Mouse (Mus musculus): ENCODE data around the gene Il17c. TPM values are rescaled to one million over a fixed set of nuclear protein-coding genes. Genes with fewer than 3 reads are reported as not detected.
A peak's percentile ranks its signal among the peaks of the same experiment; 100 is the strongest.

The Il17c gene
- polyA plus RNA-seq, 1 experiment: not detected

DNA sequence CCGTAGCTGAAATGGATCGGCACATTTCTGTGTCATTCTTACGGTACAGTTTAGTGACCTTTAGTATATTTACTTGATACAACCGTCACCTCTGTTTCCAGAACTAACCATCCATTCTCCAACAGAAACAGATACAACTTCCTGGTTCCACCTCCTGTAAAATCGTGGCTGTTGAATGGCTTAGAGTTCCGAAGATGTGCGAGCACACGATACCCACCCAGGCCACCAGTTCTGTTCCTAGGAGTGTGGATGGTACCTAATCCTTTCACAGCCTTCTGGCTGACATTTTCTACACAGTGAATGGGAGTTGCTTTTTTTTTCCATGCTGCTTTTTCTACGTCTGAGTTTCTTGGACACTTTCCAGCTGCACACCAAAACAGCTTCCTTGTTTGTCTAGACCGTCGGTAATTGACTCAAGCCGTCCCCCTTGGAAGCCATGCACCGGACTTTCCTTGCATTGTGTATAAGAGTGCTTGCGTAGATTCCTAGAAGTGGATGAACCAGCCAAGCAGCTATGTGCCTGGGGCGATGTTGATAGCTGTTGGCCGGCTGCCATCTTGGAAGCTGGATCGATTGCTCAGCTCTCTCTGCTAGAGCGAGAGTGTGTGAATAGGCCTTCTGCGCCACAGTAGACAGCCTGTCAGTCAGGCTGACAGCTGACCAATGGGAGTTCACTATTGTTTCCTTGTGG is 22.4 kb downstream of the Il17c start:
- Histone ChIP-seq H3K36me3 (ENCODE audit: control insufficient read depth, insufficient read depth, low read length, poor library complexity, severe bottlenecking) (no peaks in the 10 kb centered on the region), H3K4me1 (ENCODE audit: control insufficient read depth, insufficient read depth, low read length) (no peaks in the 10 kb centered on the region)

DNA sequence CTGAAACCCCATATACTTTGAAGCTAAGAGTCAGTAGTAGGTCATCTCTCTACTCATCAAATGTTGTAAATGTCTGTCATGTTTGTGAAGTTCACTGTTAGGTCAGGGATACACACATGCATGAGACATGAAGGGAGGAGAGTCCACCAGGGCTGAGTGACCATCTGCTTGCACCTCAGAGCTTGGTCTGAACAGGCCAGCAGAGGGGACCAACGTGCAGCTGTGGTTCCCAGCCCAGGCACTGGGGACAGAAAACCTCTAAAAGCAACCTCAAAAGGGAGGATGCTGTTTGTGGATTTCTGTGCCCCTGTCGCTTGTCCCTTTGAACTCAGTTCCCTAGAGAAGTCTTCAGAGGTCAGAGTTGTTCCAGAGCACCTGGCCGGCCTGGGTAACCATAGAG is 23.4 kb downstream of the Il17c start:
- no peak overlapping the region for H3K27ac ChIP-seq (ENCODE audit: insufficient read depth, low read length)
- no peak overlapping the region for H3K4me3 ChIP-seq (ENCODE audit: low read depth, low read length)
- no peaks in the 10 kb centered on the region for H3K27me3 ChIP-seq (ENCODE audit: control insufficient read depth, insufficient read depth, low read length, poor library complexity, severe bottlenecking)
- H3K9ac ChIP-seq (ENCODE audit: low read depth, poor library complexity, severe bottlenecking): no peak overlapping the region
- H3K36me3 ChIP-seq (ENCODE audit: control insufficient read depth, insufficient read depth, low read length, poor library complexity, severe bottlenecking): no peaks in the 10 kb centered on the region
- no peaks in the 10 kb centered on the region for H3K4me1 ChIP-seq (ENCODE audit: control insufficient read depth, insufficient read depth, low read length)
- H3K9me3 ChIP-seq (replicated peaks; ENCODE audit: control insufficient read depth, insufficient read depth, low read length, poor library complexity, severe bottlenecking): no peaks in the 10 kb centered on the region
- TF ChIP-seq CTCF (IDR thresholded peaks at IDR 0.05; ENCODE audit: low read depth, low read length): no peak
- no peak for TF ChIP-seq POLR2A (IDR thresholded peaks at IDR 0.05; ENCODE audit: insufficient read depth, low read length)
- TF ChIP-seq EP300 (IDR thresholded peaks at IDR 0.05; ENCODE audit: insufficient read depth, low read depth, low read length): no peak

More for the DNA sequence above, 22.4 kb downstream of the Il17c start:
- Histone ChIP-seq H3K9ac (ENCODE audit: low read depth, poor library complexity, severe bottlenecking) (peak overlapping the region; percentile 65), H3K27ac (ENCODE audit: insufficient read depth, low read length) (peak overlapping the region; percentile 16), H3K9me3 (replicated peaks; ENCODE audit: control insufficient read depth, insufficient read depth, low read length, poor library complexity, severe bottlenecking) (no peaks in the 10 kb centered on the region), H3K4me3 (ENCODE audit: low read depth, low read length) (peak overlapping the region; percentile 73), H3K27me3 (ENCODE audit: control insufficient read depth, insufficient read depth, low read length, poor library complexity, severe bottlenecking) (no peaks in the 10 kb centered on the region)
- TF ChIP-seq CTCF (IDR thresholded peaks at IDR 0.05; ENCODE audit: low read depth, low read length) (no peak), EP300 (IDR thresholded peaks at IDR 0.05; ENCODE audit: insufficient read depth, low read depth, low read length) (peak; percentile 67; the same call in 1 of the 2 replicates), POLR2A (IDR thresholded peaks at IDR 0.05; ENCODE audit: insufficient read depth, low read length) (no peak)

DNA sequence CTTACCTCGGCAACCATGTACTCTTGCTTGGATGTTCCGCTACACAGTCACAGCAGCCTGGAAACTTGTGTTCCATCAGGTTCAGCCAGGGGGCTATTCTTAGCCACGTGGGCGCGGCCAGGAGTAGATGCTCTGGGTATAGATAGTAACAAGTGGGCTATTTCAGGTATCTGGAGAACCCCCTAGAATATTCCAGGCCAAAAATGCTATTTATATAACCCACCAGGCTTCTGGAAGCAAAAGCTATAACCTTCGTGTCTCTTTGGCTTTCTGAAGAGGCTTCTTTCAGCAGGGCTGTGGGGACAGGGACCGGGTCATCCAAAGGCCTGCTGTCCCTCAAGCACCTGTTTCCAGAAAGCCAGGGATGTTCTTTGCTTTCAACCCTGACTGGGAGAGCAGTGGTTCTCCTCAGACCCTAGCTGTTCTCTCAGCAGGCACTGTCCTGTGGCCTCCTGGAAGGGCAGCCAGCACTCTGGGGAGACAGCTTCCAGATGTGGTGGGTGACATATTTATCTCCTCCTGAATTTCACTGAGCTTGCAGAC is 29.4 kb downstream of the Il17c start:
- Histone ChIP-seq H3K9me3 (replicated peaks; ENCODE audit: control insufficient read depth, insufficient read depth, low read length, poor library complexity, severe bottlenecking) (no peaks in the 10 kb centered on the region), H3K9ac (ENCODE audit: low read depth, poor library complexity, severe bottlenecking) (no peak overlapping the region), H3K4me3 (ENCODE audit: low read depth, low read length) (no peak overlapping the region), H3K27ac (ENCODE audit: insufficient read depth, low read length) (no peak overlapping the region), H3K27me3 (ENCODE audit: control insufficient read depth, insufficient read depth, low read length, poor library complexity, severe bottlenecking) (no peaks in the 10 kb centered on the region), H3K4me1 (ENCODE audit: control insufficient read depth, insufficient read depth, low read length) (no peaks in the 10 kb centered on the region), H3K36me3 (ENCODE audit: control insufficient read depth, insufficient read depth, low read length, poor library complexity, severe bottlenecking) (0 out of 2 replicates have a peak, but pooled peaks cover 4% of the 10 kb centered on the region)
- TF ChIP-seq POLR2A (IDR thresholded peaks at IDR 0.05; ENCODE audit: insufficient read depth, low read length): no peak
- no peak for TF ChIP-seq CTCF (IDR thresholded peaks at IDR 0.05; ENCODE audit: low read depth, low read length)
- TF ChIP-seq EP300 (IDR thresholded peaks at IDR 0.05; ENCODE audit: insufficient read depth, low read depth, low read length): no peak

DNA sequence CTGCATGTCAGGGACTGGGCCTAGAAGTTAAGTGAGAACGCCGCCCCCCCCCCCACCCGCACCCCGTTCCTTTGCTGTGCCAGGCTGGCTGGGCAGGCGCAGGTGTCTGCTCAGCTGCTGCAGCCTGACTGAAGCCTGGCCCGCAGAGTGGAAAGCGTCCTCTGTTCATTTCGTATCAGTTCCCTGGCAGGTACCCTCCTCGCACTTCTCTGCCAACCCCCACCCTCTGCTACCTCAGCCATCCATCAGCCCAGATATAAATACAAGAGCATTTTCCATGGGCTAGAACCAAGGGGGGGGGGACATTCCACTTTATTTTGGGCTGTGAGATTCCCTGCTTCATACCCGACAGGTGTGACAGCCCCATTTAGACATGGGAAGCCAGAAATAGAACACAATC is 30.3 kb downstream of the Il17c start:
- H3K36me3 ChIP-seq (ENCODE audit: control insufficient read depth, insufficient read depth, low read length, poor library complexity, severe bottlenecking): 0 out of 2 replicates have a peak, but pooled peaks cover 5% of the 10 kb centered on the region
- no peaks in the 10 kb centered on the region for H3K27me3 ChIP-seq (ENCODE audit: control insufficient read depth, insufficient read depth, low read length, poor library complexity, severe bottlenecking)
- TF ChIP-seq EP300 (IDR thresholded peaks at IDR 0.05; ENCODE audit: insufficient read depth, low read depth, low read length): no peak
- no peak overlapping the region for H3K9ac ChIP-seq (ENCODE audit: low read depth, poor library complexity, severe bottlenecking)
- H3K9me3 ChIP-seq (replicated peaks; ENCODE audit: control insufficient read depth, insufficient read depth, low read length, poor library complexity, severe bottlenecking): no peaks in the 10 kb centered on the region
- no peak overlapping the region for H3K27ac ChIP-seq (ENCODE audit: insufficient read depth, low read length)
- no peak overlapping the region for H3K4me3 ChIP-seq (ENCODE audit: low read depth, low read length)
- H3K4me1 ChIP-seq (ENCODE audit: control insufficient read depth, insufficient read depth, low read length): no peaks in the 10 kb centered on the region

DNA sequence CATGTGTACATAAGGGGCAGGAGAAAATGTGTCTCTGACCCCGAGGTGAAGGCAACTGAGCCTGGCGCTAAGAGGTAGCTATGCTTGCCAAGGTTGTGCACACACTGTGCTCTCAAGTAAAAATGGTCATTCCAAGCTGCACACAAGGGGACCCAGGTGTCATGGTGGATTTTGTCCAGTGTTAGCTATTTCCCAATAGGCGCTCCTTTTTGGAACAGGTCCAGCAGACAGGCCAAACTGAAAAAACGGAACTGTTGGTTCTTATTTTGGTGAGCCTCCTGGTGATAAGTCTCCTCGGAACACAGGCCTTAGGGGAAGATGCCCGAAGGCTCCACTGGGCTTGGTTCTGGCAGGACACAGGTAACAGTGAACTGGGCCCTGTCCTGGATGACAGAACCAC is 32.6 kb downstream of the Il17c start:
- Histone ChIP-seq H3K9ac (ENCODE audit: low read depth, poor library complexity, severe bottlenecking) (no peak overlapping the region), H3K9me3 (replicated peaks; ENCODE audit: control insufficient read depth, insufficient read depth, low read length, poor library complexity, severe bottlenecking) (no peaks in the 10 kb centered on the region), H3K27ac (ENCODE audit: insufficient read depth, low read length) (no peak overlapping the region), H3K27me3 (ENCODE audit: control insufficient read depth, insufficient read depth, low read length, poor library complexity, severe bottlenecking) (no peaks in the 10 kb centered on the region), H3K4me3 (ENCODE audit: low read depth, low read length) (no peak overlapping the region), H3K36me3 (ENCODE audit: control insufficient read depth, insufficient read depth, low read length, poor library complexity, severe bottlenecking) (0 out of 2 replicates have a peak, but pooled peaks cover 5% of the 10 kb centered on the region), H3K4me1 (ENCODE audit: control insufficient read depth, insufficient read depth, low read length) (no peaks in the 10 kb centered on the region)
- TF ChIP-seq CTCF (IDR thresholded peaks at IDR 0.05; ENCODE audit: low read depth, low read length): no peak
- TF ChIP-seq POLR2A (IDR thresholded peaks at IDR 0.05; ENCODE audit: insufficient read depth, low read length): no peak
- TF ChIP-seq EP300 (IDR thresholded peaks at IDR 0.05; ENCODE audit: insufficient read depth, low read depth, low read length): no peak

DNA sequence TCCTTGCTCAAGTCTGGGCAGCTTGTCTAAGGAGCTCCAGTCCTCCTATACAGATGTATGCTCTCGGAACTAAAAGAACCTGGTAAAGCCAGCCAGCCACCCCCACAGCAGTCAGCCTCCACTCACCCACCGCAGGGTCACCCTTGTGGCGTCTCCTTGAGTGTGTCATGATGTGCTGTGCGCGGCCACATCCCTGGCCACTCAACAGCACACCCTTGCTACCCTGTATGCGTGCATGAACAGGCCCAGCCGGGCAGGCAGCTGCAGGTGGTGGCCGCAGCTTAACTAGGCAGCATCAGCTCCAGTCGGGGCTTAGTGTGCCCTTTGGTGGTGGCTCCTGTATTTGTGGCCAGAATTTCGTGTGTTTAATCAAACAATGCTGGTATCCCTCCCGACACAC is 35.4 kb downstream of the Il17c start:
- Histone ChIP-seq H3K27me3 (ENCODE audit: control insufficient read depth, insufficient read depth, low read length, poor library complexity, severe bottlenecking) (no peaks in the 10 kb centered on the region), H3K4me1 (ENCODE audit: control insufficient read depth, insufficient read depth, low read length) (no peaks in the 10 kb centered on the region), H3K27ac (ENCODE audit: insufficient read depth, low read length) (no peak overlapping the region), H3K9ac (ENCODE audit: low read depth, poor library complexity, severe bottlenecking) (no peak overlapping the region), H3K36me3 (ENCODE audit: control insufficient read depth, insufficient read depth, low read length, poor library complexity, severe bottlenecking) (0 out of 2 replicates have a peak, but pooled peaks cover 5% of the 10 kb centered on the region), H3K9me3 (replicated peaks; ENCODE audit: control insufficient read depth, insufficient read depth, low read length, poor library complexity, severe bottlenecking) (no peaks in the 10 kb centered on the region), H3K4me3 (ENCODE audit: low read depth, low read length) (no peak overlapping the region)
- no peak for TF ChIP-seq CTCF (IDR thresholded peaks at IDR 0.05; ENCODE audit: low read depth, low read length)
- no peak for TF ChIP-seq POLR2A (IDR thresholded peaks at IDR 0.05; ENCODE audit: insufficient read depth, low read length)
- no peak for TF ChIP-seq EP300 (IDR thresholded peaks at IDR 0.05; ENCODE audit: insufficient read depth, low read depth, low read length)
